Mouse (Mus musculus): ENCODE measurements at regions not wholly inside any gene's neighbourhood (a gene's known extent, or its start where the extent isn't known, plus 50 kb on each side); places are given as distances from the start of the nearest gene placed in this dataset.
A peak's percentile ranks its signal among the peaks of the same experiment; 100 is the strongest.

DNA sequence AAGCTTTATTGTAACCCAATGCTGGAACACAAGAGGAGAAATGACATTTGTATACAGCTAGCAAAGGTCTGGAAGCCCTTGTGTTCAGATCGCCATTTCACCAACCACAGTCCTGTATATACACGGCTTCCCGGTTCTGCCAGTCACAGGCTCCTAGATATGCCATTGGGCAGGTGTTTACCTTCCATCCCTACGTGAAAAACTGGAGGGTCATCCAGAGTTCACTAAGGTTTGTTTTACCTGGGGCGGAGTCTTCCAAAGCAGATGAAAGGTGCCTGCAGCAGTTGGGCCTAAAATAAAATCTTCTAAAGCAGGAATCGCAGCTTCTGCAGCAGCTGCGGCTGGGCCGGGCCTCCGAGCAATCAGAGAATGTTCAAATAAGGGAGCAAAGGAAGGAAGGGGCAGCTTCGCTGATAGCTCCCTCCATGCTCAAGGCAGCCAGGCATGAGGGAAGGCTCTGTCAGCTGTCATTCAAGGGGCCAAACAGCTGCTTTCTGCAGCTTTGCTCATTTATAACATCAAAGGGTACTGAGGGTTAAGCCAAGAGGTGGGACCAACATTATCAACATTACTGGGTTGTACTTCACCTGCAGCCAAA lies 81.7 kb upstream of the Hmga2 start:
- H3K36me3 ChIP-seq (ENCODE audit: control insufficient read depth, insufficient read depth, low read length) = no peaks in the 10 kb centered on the region
- ATAC-seq = peak; percentile 88
- no peak overlapping the region for H3K4me3 ChIP-seq (ENCODE audit: low read length)
- H3K4me1 ChIP-seq (ENCODE audit: control insufficient read depth, insufficient read depth, low read length) = 0 out of 2 replicates have a peak, but pooled peaks cover 2% of the 10 kb centered on the region
- no peaks in the 10 kb centered on the region for H3K27me3 ChIP-seq (replicated peaks; ENCODE audit: control insufficient read depth, insufficient read depth, low read length)
- H3K4me2 ChIP-seq (ENCODE audit: low read depth, low read length) = no peak overlapping the region
- 35% methylated on average over 10 of the region's 10 CpGs for WGBS
- H3K27ac ChIP-seq (ENCODE audit: low read length) = peak overlapping the region; percentile 20
- H3K9ac ChIP-seq (ENCODE audit: low read depth, low read length) = no peak overlapping the region
- H3K9me3 ChIP-seq (ENCODE audit: control insufficient read depth, low read length) = no peaks in the 10 kb centered on the region

GRCm38 (mm10) chr10:120556116-120556515 lies 79.8 kb upstream of the Hmga2 start:
- Histone ChIP-seq H3K36me3 (ENCODE audit: control insufficient read depth, insufficient read depth, low read length) (no peaks in the 10 kb centered on the region), H3K27me3 (replicated peaks; ENCODE audit: control insufficient read depth, insufficient read depth, low read length) (no peaks in the 10 kb centered on the region), H3K4me1 (ENCODE audit: control insufficient read depth, insufficient read depth, low read length) (0 out of 2 replicates have a peak, but pooled peaks cover 2% of the 10 kb centered on the region), H3K4me3 (ENCODE audit: low read length) (no peak overlapping the region), H3K27ac (ENCODE audit: low read length) (no peak overlapping the region), H3K9me3 (ENCODE audit: control insufficient read depth, low read length) (no peaks in the 10 kb centered on the region), H3K4me2 (ENCODE audit: low read depth, low read length) (no peak overlapping the region), H3K9ac (ENCODE audit: low read depth, low read length) (no peak overlapping the region)
- 87% methylated on average over 9 of the region's 9 CpGs for WGBS
- ATAC-seq = no peak

- WGBS = 0% methylated on average over 16 of the region's 16 CpGs
- ATAC-seq = peak; percentile 81
- Histone ChIP-seq H3K4me1 (ENCODE audit: control insufficient read depth, insufficient read depth, low read length) (0 out of 2 replicates have a peak, but pooled peaks cover 2% of the 10 kb centered on the region), H3K9ac (ENCODE audit: low read depth, low read length) (peak overlapping the region; percentile 83), H3K9me3 (ENCODE audit: control insufficient read depth, low read length) (no peaks in the 10 kb centered on the region), H3K36me3 (ENCODE audit: control insufficient read depth, insufficient read depth, low read length) (no peaks in the 10 kb centered on the region), H3K4me2 (ENCODE audit: low read depth, low read length) (peak overlapping the region; percentile 99), H3K4me3 (ENCODE audit: low read length) (peak overlapping the region; percentile 66), H3K27me3 (replicated peaks; ENCODE audit: control insufficient read depth, insufficient read depth, low read length) (no peaks in the 10 kb centered on the region), H3K27ac (ENCODE audit: low read length) (peak overlapping the region; percentile 69)
Observed at GRCm38 (mm10) chr10:120553097-120553453, 76.8 kb upstream of the Hmga2 start.

DNA sequence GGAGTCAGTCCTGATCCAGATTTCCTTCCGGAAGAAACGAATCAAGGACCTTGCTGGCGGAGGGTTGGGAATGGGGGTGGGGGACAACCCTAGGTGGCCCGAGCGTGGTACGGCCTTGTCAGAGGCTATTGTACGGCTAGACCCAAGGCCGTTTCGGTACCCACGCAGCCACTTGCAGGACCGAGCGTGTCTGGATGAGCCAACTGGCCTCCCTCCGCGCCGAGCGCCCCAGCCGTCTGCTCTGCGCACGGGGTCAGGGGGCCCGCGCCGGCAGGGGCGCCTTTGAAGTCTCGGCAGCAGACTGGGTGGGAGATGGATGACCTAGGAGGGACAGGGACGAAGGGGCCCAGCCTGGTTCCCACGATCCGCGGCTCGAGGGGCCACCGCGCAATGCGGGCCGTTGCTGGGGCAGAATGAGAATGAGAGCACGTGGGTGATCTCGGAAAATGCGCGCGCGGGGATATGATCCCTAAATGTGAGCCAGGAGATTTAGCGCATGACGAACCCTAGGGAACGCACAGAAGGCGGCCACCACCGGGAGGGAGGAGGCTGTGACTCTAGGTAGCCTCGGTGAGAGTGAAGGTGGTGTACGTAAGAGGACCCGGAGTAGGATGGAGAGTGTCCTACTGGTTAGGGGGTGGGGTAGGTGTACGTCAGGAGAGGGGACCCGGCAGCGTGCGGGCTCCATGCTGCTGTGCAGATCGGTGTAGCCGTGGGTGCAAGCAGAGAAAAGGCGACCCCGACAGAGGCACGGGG lies 76.2 kb upstream of the Hmga2 start:
- Histone ChIP-seq H3K9me3 (ENCODE audit: control insufficient read depth, low read length) (no peaks in the 10 kb centered on the region), H3K4me3 (ENCODE audit: low read length) (peak overlapping the region; percentile 66), H3K27me3 (replicated peaks; ENCODE audit: control insufficient read depth, insufficient read depth, low read length) (no peaks in the 10 kb centered on the region), H3K36me3 (ENCODE audit: control insufficient read depth, insufficient read depth, low read length) (no peaks in the 10 kb centered on the region), H3K27ac (ENCODE audit: low read length) (peak overlapping the region; percentile 69), H3K9ac (ENCODE audit: low read depth, low read length) (peak overlapping the region; percentile 83), H3K4me2 (ENCODE audit: low read depth, low read length) (peak overlapping the region; percentile 99), H3K4me1 (ENCODE audit: control insufficient read depth, insufficient read depth, low read length) (0 out of 2 replicates have a peak, but pooled peaks cover 2% of the 10 kb centered on the region)
- under 1% methylated on average over 56 of the region's 56 CpGs for WGBS
- ATAC-seq = peak; percentile 80

- H3K27me3 ChIP-seq (replicated peaks; ENCODE audit: control insufficient read depth, insufficient read depth, low read length) = no peaks in the 10 kb centered on the region
- ATAC-seq = peak; percentile 35; the same call in 1 of the 2 replicates
- H3K4me1 ChIP-seq (ENCODE audit: control insufficient read depth, insufficient read depth, low read length) = 0 out of 2 replicates have a peak, but pooled peaks cover 3% of the 10 kb centered on the region
- peak overlapping the region; percentile 83 for H3K9ac ChIP-seq (ENCODE audit: low read depth, low read length)
- H3K4me3 ChIP-seq (ENCODE audit: low read length) = peak overlapping the region; percentile 66
- no peaks in the 10 kb centered on the region for H3K36me3 ChIP-seq (ENCODE audit: control insufficient read depth, insufficient read depth, low read length)
- 2% methylated on average over 18 of the region's 18 CpGs for WGBS
- no peaks in the 10 kb centered on the region for H3K9me3 ChIP-seq (ENCODE audit: control insufficient read depth, low read length)
- H3K4me2 ChIP-seq (ENCODE audit: low read depth, low read length) = peak overlapping the region; percentile 99
- 0 out of 2 replicates have a peak overlapping the region, but pooled peaks have one; percentile 22 for H3K27ac ChIP-seq (ENCODE audit: low read length)
Observed at GRCm38 (mm10) chr10:120551851-120552281, 75.6 kb upstream of the Hmga2 start.

GRCm38 (mm10) chr10:120547164-120547563 lies 70.9 kb upstream of the Hmga2 start:
- Histone ChIP-seq H3K9ac (ENCODE audit: low read depth, low read length) (no peak overlapping the region), H3K36me3 (ENCODE audit: control insufficient read depth, insufficient read depth, low read length) (no peaks in the 10 kb centered on the region), H3K27me3 (replicated peaks; ENCODE audit: control insufficient read depth, insufficient read depth, low read length) (no peaks in the 10 kb centered on the region), H3K4me2 (ENCODE audit: low read depth, low read length) (no peak overlapping the region), H3K27ac (ENCODE audit: low read length) (no peak overlapping the region), H3K9me3 (ENCODE audit: control insufficient read depth, low read length) (no peaks in the 10 kb centered on the region), H3K4me1 (ENCODE audit: control insufficient read depth, insufficient read depth, low read length) (peaks cover 6% of the 10 kb centered on the region; the same call in 1 of the 2 replicates), H3K4me3 (ENCODE audit: low read length) (no peak overlapping the region)
- peak; percentile 37; the same call in 1 of the 2 replicates for ATAC-seq
- WGBS = 76% methylated on average over 11 of the region's 11 CpGs

GRCm38 (mm10) chr10:120541618-120542017 lies 65.3 kb upstream of the Hmga2 start:
- H3K9me3 ChIP-seq (ENCODE audit: control insufficient read depth, low read length) = no peaks in the 10 kb centered on the region
- no peaks in the 10 kb centered on the region for H3K27me3 ChIP-seq (replicated peaks; ENCODE audit: control insufficient read depth, insufficient read depth, low read length)
- H3K4me2 ChIP-seq (ENCODE audit: low read depth, low read length) = no peak overlapping the region
- H3K4me1 ChIP-seq (ENCODE audit: control insufficient read depth, insufficient read depth, low read length) = peaks cover 2% of the 10 kb centered on the region; the same call in 1 of the 2 replicates
- H3K9ac ChIP-seq (ENCODE audit: low read depth, low read length) = no peak overlapping the region
- H3K36me3 ChIP-seq (ENCODE audit: control insufficient read depth, insufficient read depth, low read length) = no peaks in the 10 kb centered on the region
- H3K27ac ChIP-seq (ENCODE audit: low read length) = no peak overlapping the region
- 90% methylated on average over 7 of the region's 7 CpGs for WGBS
- no peak overlapping the region for H3K4me3 ChIP-seq (ENCODE audit: low read length)
- ATAC-seq = no peak

DNA sequence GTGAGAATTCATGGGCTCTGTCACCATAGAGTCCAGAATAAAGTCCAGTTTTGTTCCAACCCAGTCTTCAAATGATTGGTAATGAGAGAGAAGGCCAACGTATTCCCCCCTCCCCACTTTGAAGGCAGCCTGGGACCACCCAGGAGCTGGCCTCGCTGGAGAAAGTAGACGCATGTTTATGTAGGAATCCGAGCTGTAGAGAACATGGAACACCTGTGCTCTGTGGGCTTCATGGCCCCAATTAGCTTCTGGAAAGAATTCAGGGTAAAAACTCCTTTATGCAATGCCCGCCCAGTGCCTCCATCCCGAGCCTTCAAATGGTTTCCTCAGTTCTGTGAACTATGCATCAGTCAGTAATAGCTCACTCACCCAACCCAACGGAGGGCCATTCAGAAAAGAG lies 62.3 kb upstream of the Hmga2 start:
- Histone ChIP-seq H3K36me3 (ENCODE audit: control insufficient read depth, insufficient read depth, low read length) (no peaks in the 10 kb centered on the region), H3K27ac (ENCODE audit: low read length) (no peak overlapping the region), H3K4me3 (ENCODE audit: low read length) (no peak overlapping the region), H3K9me3 (ENCODE audit: control insufficient read depth, low read length) (no peaks in the 10 kb centered on the region), H3K9ac (ENCODE audit: low read depth, low read length) (no peak overlapping the region), H3K27me3 (replicated peaks; ENCODE audit: control insufficient read depth, insufficient read depth, low read length) (no peaks in the 10 kb centered on the region), H3K4me1 (ENCODE audit: control insufficient read depth, insufficient read depth, low read length) (no peaks in the 10 kb centered on the region), H3K4me2 (ENCODE audit: low read depth, low read length) (no peak overlapping the region)
- WGBS = 67% methylated on average over 7 of the region's 7 CpGs
- ATAC-seq = no peak

GRCm38 (mm10) chr10:120528406-120528805 lies 52.1 kb upstream of the Hmga2 start:
- Histone ChIP-seq H3K36me3 (ENCODE audit: control insufficient read depth, insufficient read depth, low read length) (no peaks in the 10 kb centered on the region), H3K27me3 (replicated peaks; ENCODE audit: control insufficient read depth, insufficient read depth, low read length) (no peaks in the 10 kb centered on the region), H3K4me3 (ENCODE audit: low read length) (no peak overlapping the region), H3K4me2 (ENCODE audit: low read depth, low read length) (no peak overlapping the region), H3K4me1 (ENCODE audit: control insufficient read depth, insufficient read depth, low read length) (no peaks in the 10 kb centered on the region), H3K27ac (ENCODE audit: low read length) (no peak overlapping the region), H3K9me3 (ENCODE audit: control insufficient read depth, low read length) (no peaks in the 10 kb centered on the region), H3K9ac (ENCODE audit: low read depth, low read length) (no peak overlapping the region)
- 94% methylated on average over 5 of the region's 5 CpGs for WGBS
- ATAC-seq = no peak
